Comparison of ENCODE assay signal across 11 mouse cellular contexts in the genomic region with DNA sequence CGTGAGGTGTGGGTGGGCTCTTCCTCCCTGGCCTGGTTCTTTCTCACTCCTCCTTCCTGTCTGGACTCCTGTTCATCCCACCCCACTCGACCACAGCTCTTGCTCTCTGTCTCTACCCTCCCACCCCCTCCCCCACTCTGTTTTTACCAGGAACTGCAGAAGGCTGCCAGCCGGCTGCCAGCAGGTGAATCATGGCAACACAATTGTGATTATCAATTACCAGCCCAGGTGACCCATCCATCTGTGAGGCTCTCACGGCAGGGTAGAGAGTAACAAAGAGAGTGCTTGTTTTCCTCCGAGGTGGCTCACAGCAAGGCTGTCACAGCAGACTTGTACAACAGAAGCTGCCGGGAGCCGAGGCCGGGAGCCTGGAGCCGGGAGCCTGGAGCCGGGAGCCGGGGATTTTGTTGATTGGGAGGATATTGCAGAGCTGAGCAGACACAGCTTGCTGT. TPM values are rescaled to one million over a fixed set of nuclear protein-coding genes. Genes with fewer than 3 reads are reported as not detected.
DNase-seq lines count a peak whose midpoint lies in the region; ATAC-seq lines count a peak whose summit lies in the region.
"Had no signal": no experiment of that assay in that cellular context is flagged by ENCODE, and none has a peak within 500 bp of the region (broad histone marks: within the 10 kb centered on the region; RNA-seq: fewer than 3 reads in every experiment).

No protein-coding gene starts in this region.

- H3K9ac ChIP-seq in hindbrain, embryonic 12.5 days = 0 out of 2 replicates have a peak overlapping the region, but pooled peaks have one; percentile 8
- H3K9ac ChIP-seq: liver, postnatal 0 days had no signal

- ATAC-seq in hindbrain, embryonic 12.5 days (ENCODE audit: low FRiP score) = no peak
- ATAC-seq in megakaryocyte progenitor cell, adult 5-6 weeks (replicated peaks; ENCODE audit: poor library complexity) = no peak
- ATAC-seq: liver, postnatal 0 days had no signal

- peaks cover 12% of the 10 kb centered on the region; the same call in 1 of the 2 replicates for H3K27me3 ChIP-seq in hindbrain, embryonic 12.5 days

- H3K27ac ChIP-seq in hindbrain, embryonic 12.5 days = peak overlapping the region; percentile 36; the same call in 1 of the 2 replicates
- H3K27ac ChIP-seq: kidney, postnatal 0 days had no signal

- no peaks in the 10 kb centered on the region for H3K36me3 ChIP-seq in hindbrain, embryonic 12.5 days

- 0 out of 2 replicates have a peak overlapping the region, but pooled peaks have one; percentile 1 for H3K4me3 ChIP-seq in hindbrain, embryonic 12.5 days

- peak overlapping the region; percentile 28 for H3K4me2 ChIP-seq in hindbrain, embryonic 12.5 days (replicated peaks)

- peaks cover 10% of the 10 kb centered on the region for H3K4me1 ChIP-seq in hindbrain, embryonic 12.5 days

- 5% methylated on average over 11 of the region's 11 CpGs for WGBS in hindbrain, embryonic 12.5 days

- peak; percentile 19 for DNase-seq in layer of hippocampus, adult 9-11 months
- DNase-seq in layer of hippocampus, adult 11-12 months (ENCODE audit: low spot score) = no peak
- peak; percentile 54 for DNase-seq in cerebellum, adult 8-10 months
- peak; percentile 24 for DNase-seq in retina, embryonic 14.5 days (ENCODE audit: low spot score)
- no peak for DNase-seq in urinary bladder, adult 18-20 months (ENCODE audit: low spot score in 2 of 2)
- no peak for DNase-seq in lung, postnatal 14 days
- DNase-seq: liver, postnatal 0 days had no signal

- no peaks in the 10 kb centered on the region for H3K9me3 ChIP-seq in hindbrain, embryonic 12.5 days (replicated peaks)

RNA-seq across cellular contexts. Expression of a gene that starts 6.4 kb away (rescaled TPM):
- polyA plus RNA-seq in hindbrain, embryonic 12.5 days (2016; fragmentation: Nextera tagmentation; extraction: Ambion mirVana) = 3.4 and 4.4 TPM in 2 replicates
- 0.39 TPM in 1 of 2 replicates, not detected in the other for total RNA-seq in megakaryocyte progenitor cell, adult 5-6 weeks (2015)
- not detected in 2 replicates for total RNA-seq in megakaryocyte progenitor cell, adult 5-6 weeks (2017)

RNA-seq across cellular contexts. Expression of a gene that starts 34.9 kb away (rescaled TPM):
- 0.69 and 1.2 TPM in 2 replicates for polyA plus RNA-seq in hindbrain, embryonic 12.5 days (2016; fragmentation: Nextera tagmentation; extraction: Ambion mirVana)
- total RNA-seq in megakaryocyte progenitor cell, adult 5-6 weeks (2015) = not detected in 2 replicates
- total RNA-seq in megakaryocyte progenitor cell, adult 5-6 weeks (2017) = not detected in 2 replicates
- total RNA-seq: MEL had no signal
- polyA plus RNA-seq: liver, postnatal 0 days had no signal

RNA-seq across cellular contexts. Expression of a gene that starts 35.3 kb away (rescaled TPM):
- 79.8 and 81.0 TPM in 2 replicates for polyA plus RNA-seq in hindbrain, embryonic 12.5 days (2016; fragmentation: Nextera tagmentation; extraction: Ambion mirVana)
- total RNA-seq in megakaryocyte progenitor cell, adult 5-6 weeks (2015) = 20.1 and 20.4 TPM in 2 replicates
- total RNA-seq in megakaryocyte progenitor cell, adult 5-6 weeks (2017) = 24.7 and 29.6 TPM in 2 replicates

RNA-seq across cellular contexts. Expression of a gene that starts 56.9 kb away (rescaled TPM):
- 243 and 250 TPM in 2 replicates for polyA plus RNA-seq in hindbrain, embryonic 12.5 days (2016; fragmentation: Nextera tagmentation; extraction: Ambion mirVana)
- 303 and 328 TPM in 2 replicates for total RNA-seq in megakaryocyte progenitor cell, adult 5-6 weeks (2015)
- 225 and 240 TPM in 2 replicates for total RNA-seq in megakaryocyte progenitor cell, adult 5-6 weeks (2017)

Comparison
In these comparisons a context has a peak if more than half of its experiments do, and no peak if none do; other contexts are left out.
1. DNase-seq: peak in layer of hippocampus, adult 9-11 months (single experiment), cerebellum, adult 8-10 months (single experiment) and retina, embryonic 14.5 days (single experiment); none in layer of hippocampus, adult 11-12 months (single experiment), urinary bladder, adult 18-20 months (0 of 2) and lung, postnatal 14 days (single experiment).